Mouse (Mus musculus) thymus, adult 2 months (tissue): Measurements from ENCODE around the gene H1fx. TPM values are rescaled to one million over a fixed set of nuclear protein-coding genes. Genes with fewer than 3 reads are reported as not detected.

Experiments
- DNase-seq: peaks from one replicate; pipeline ENCODE4 v3.0.0; 2021
- H3K27ac ChIP-seq: fragments of 200-500 bp; 2 replicates; pipeline ENCODE4 v1.5.1; 2012; ENCODE audit warnings: low read length, control low read depth; ENCODE audit not compliant: control insufficient read depth, insufficient read depth
- H3K27me3 ChIP-seq: fragments of 200-500 bp; 2 replicates; pipeline ENCODE4 v1.6.1; 2012; ENCODE audit warnings: mild to moderate bottlenecking, low read length, moderate library complexity, mixed read lengths; ENCODE audit not compliant: control insufficient read depth, insufficient read depth
- H3K36me3 ChIP-seq: fragments of 200-500 bp; 2 replicates; pipeline ENCODE4 v1.6.1; 2012; ENCODE audit warnings: mild to moderate bottlenecking, low read length, moderate library complexity; ENCODE audit not compliant: control insufficient read depth, insufficient read depth
- H3K4me1 ChIP-seq: fragments of 200-500 bp; replicated peaks from 2 replicates; pipeline ENCODE4 v1.6.1; 2012; ENCODE audit warnings: low read length; ENCODE audit not compliant: control insufficient read depth, insufficient read depth
- H3K4me3 ChIP-seq: fragments of 200-500 bp; 2 replicates; pipeline ENCODE4 v1.5.1; 2012; ENCODE audit warnings: mild to moderate bottlenecking, low read length, control low read depth, moderate library complexity; ENCODE audit not compliant: control insufficient read depth, insufficient read depth
- CTCF ChIP-seq: fragments of 200-500 bp; IDR thresholded peaks from 2 replicates; pipeline ENCODE4 v1.5.1; 2012; ENCODE audit warnings: mild to moderate bottlenecking, control low read depth, low read length, moderate library complexity, borderline replicate concordance; ENCODE audit not compliant: control insufficient read depth, poor library complexity, insufficient read depth; ENCODE audit errors: extremely low read depth
- POLR2A ChIP-seq: fragments of 200-500 bp; IDR thresholded peaks from 2 replicates; pipeline ENCODE4 v1.6.1; 2012; ENCODE audit warnings: mild to moderate bottlenecking, low read length, control low read depth, moderate library complexity; ENCODE audit not compliant: control insufficient read depth, poor library complexity, insufficient read depth; ENCODE audit errors: extremely low read depth
- WGBS: fragments of 180-500 bp; shearing (Covaris S2); methylation state at CpG from one replicate; pipeline ENCODE4 v1.1.7; 2018; 5-methylcytosine and 5-hydroxymethylcytosine counted together
- polyA plus RNA-seq: library from polyadenylated mRNA; depleted of rRNA; stranded (reverse); fragments of >200 nt; gene quantifications from 2 replicates; pipeline ENCODE4 v1.2.3, GENCODE M21; 2012; rRNA removed

The H1fx gene
- polyA plus RNA-seq, 1 experiment, result 9.8 TPM

DNA sequence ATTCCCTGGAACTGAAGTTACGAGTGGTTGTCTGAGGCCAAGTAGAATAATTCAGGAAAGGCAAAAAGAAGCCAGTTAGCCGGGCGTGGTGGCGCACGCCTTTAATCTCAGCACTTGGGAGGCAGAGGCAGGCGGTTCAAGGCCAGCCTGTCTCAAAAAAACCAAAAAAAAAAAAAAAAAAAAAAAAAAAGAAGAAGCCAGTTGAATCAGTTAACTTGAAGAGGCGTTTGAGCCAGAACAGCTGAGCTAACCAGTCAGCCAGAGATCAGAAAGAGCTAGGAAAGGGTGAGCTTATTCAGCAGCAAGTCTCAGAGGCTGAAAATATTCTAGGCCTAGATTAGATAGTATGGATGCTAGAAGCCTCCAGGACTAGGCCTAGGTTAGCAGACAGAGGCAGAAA, 39.3 kb downstream of the H1fx start:
- Histone ChIP-seq H3K4me1 (no peaks in the 10 kb centered on the region), H3K4me3 (no peak overlapping the region), H3K36me3 (no peaks in the 10 kb centered on the region), H3K27me3 (no peaks in the 10 kb centered on the region), H3K27ac (no peak overlapping the region)
- TF ChIP-seq POLR2A, result no peak
- DNase-seq, result no peak
- 92% methylated on average over 7 of the region's 7 CpGs for WGBS

GRCm38 (mm10) chr6:87938941-87939340, 42.5 kb downstream of the H1fx start:
- H3K4me3 ChIP-seq, result no peak overlapping the region
- WGBS, result 92% methylated on average over 3 of the region's 3 CpGs
- DNase-seq, result no peak
- peaks cover 22% of the 10 kb centered on the region for H3K36me3 ChIP-seq
- no peak overlapping the region for H3K27ac ChIP-seq
- no peaks in the 10 kb centered on the region for H3K27me3 ChIP-seq
- no peaks in the 10 kb centered on the region for H3K4me1 ChIP-seq
- TF ChIP-seq POLR2A, result no peak
- no peak for TF ChIP-seq CTCF

DNA sequence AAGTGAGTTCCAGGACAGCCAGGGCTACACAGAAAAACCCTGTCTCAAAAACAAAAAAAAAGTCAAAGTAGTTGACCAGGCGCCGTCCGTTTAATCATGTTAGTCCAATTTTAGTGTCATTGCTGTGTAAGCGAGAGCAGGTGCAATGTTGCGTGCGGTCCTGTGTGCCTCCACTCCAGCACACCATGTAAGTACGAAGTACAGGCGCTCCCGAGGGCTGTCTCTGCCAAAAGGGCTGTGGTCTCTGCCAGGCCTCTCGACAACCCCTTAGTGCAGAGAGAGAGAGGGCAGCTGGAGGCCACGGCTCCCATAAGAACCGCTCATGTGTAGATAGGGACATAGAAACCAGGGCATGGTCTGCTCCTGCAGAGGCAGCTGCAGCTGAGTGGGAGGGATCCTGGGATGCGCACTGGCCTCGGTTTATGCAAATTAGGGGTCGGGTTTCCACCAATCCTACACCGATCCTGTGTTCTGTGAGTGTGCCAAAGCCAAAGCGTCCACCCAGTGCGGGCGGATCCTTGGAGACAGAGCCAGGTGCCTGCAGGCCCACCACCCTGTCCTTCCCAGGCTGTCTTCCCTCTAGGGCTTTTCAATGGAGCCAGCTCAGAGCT, 44.2 kb downstream of the H1fx start:
- Histone ChIP-seq H3K27ac (no peak overlapping the region), H3K4me3 (no peak overlapping the region), H3K4me1 (no peaks in the 10 kb centered on the region), H3K36me3 (peaks cover 32% of the 10 kb centered on the region), H3K27me3 (no peaks in the 10 kb centered on the region)
- TF ChIP-seq CTCF, result no peak
- 93% methylated on average over 19 of the region's 19 CpGs for WGBS
- DNase-seq, result no peak

DNA sequence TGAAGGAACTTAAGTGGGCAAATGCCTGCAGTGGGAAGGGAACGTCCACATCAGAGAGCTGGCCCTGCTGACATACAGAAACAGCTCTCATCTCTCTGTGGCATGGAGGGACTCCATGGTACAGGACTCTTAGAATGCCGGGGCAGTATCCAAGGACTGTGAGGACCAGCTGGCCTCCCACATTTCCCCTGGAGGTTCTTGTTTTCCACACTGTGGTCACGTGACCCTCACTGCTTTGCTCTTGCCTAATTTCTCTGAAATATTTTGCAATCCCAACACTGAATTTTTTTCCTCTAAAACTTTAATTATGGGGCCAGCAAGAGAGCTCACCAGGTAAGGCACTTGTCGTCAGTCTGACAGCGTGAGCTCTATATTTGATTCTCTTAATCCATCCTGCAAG, 46.4 kb downstream of the H1fx start:
- no peaks in the 10 kb centered on the region for H3K4me1 ChIP-seq
- TF ChIP-seq POLR2A (no peak), CTCF (no peak)
- no peaks in the 10 kb centered on the region for H3K27me3 ChIP-seq
- 97% methylated on average over 5 of the region's 5 CpGs for WGBS
- peaks cover 35% of the 10 kb centered on the region for H3K36me3 ChIP-seq
- no peak overlapping the region for H3K27ac ChIP-seq
- H3K4me3 ChIP-seq, result no peak overlapping the region
- no peak for DNase-seq

Other genes starting within 250 kb of the H1fx start
- gene Gp9, start 203.6 kb downstream of the H1fx start, polyA plus RNA-seq, result 1.2 and 2.6 TPM in 2 replicates
- 54.4 and 56.0 TPM in 2 replicates for gene Rab43, start 169.5 kb downstream of the H1fx start, polyA plus RNA-seq
- 0.56 and 1.2 TPM in 2 replicates for gene Gm45140, start 145.8 kb downstream of the H1fx start, polyA plus RNA-seq
- gene Isy1, start 142.8 kb downstream of the H1fx start, polyA plus RNA-seq, result 50.7 and 51.1 TPM in 2 replicates
- 302 and 311 TPM in 2 replicates for gene Cnbp, start 130.5 kb downstream of the H1fx start, polyA plus RNA-seq
- 69.3 and 72.4 TPM in 2 replicates for gene Copg1, start 93.8 kb downstream of the H1fx start, polyA plus RNA-seq
- 28.8 and 31.9 TPM in 2 replicates for gene Hmces, start 67.7 kb downstream of the H1fx start, polyA plus RNA-seq
- gene Rab7, start 63.6 kb upstream of the H1fx start, polyA plus RNA-seq, result 145 and 148 TPM in 2 replicates
- gene Rpn1, start 102.8 kb upstream of the H1fx start, polyA plus RNA-seq, result 133 and 158 TPM in 2 replicates
- gene Gata2, start 212.3 kb upstream of the H1fx start, polyA plus RNA-seq, result 2.1 and 3.0 TPM in 2 replicates
- gene Dnajb8, start 240.6 kb upstream of the H1fx start, polyA plus RNA-seq, result not detected in 2 replicates